Mouse (Mus musculus): ENCODE data around the gene Mybbp1a.
A peak's percentile ranks its signal among the peaks of the same experiment; 100 is the strongest.

DNA sequence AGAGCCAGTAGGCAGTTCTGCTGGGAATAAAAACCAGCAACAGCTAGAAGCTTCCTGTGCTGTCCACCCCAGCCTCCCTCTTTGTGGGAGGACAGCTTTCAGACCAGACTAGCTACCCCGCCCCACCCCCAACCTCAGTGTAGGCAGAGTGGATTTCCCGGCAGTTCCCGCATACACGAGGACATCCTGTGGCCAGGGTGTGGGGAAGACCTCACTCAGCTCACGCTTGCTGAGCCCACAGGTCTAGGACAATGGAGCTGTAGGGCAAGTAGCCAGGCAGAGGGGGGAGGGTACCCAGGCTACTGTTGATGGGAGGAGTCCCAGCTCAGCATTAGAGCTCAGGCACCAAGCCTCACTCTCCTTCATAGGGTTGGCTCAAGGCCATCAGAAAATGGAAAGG lies 28.1 kb downstream of the Mybbp1a start:
- TF ChIP-seq CTCF (IDR thresholded peaks at IDR 0.05; ENCODE audit: insufficient read depth, low read length) = no peak
- 0 out of 2 replicates have a peak, but pooled peaks have one; percentile 9 for TF ChIP-seq POLR2A (IDR thresholded peaks at IDR 0.05; ENCODE audit: borderline replicate concordance, extremely low read depth, low read depth, low read length)

Data from lung, adult 2 months (tissue).